Comparison of ENCODE assay signal across 9 mouse cellular contexts in the genomic region with DNA sequence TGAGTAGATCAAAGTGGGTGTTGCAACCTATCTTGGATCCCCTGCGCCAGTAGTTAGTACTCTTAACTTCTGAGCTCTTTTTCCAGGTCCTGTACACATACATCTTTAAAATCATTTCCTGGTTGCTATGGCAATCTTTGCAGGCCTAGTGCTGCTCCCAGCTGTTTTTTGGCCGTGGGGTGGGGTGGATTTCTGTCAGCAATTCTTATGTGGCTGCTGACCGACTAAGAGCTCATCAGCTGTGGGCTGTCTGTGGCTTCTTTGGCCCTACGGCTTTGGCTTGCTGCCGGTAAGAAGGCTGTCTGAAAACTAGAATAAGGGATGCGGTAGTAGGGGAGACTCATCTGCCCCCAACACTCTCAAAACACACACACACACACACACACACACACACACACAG. TPM values are rescaled to one million over a fixed set of nuclear protein-coding genes. Genes with fewer than 3 reads are reported as not detected.
DNase-seq lines count a peak whose midpoint lies in the region; ATAC-seq and TF ChIP-seq lines count a peak whose summit lies in the region.
"Had no signal": no experiment of that assay in that cellular context is flagged by ENCODE, and none has a peak within 500 bp of the region (broad histone marks: within the 10 kb centered on the region; RNA-seq: fewer than 3 reads in every experiment).

No protein-coding gene starts in this region.

- H3K4me3 ChIP-seq in erythroblast, embryonic 14.5 days (replicated peaks) = peak overlapping the region; percentile 65
- peak overlapping the region; percentile 70 for H3K4me3 ChIP-seq in forebrain, embryonic 13.5 days
- H3K4me3 ChIP-seq in kidney, postnatal 0 days (replicated peaks; ENCODE audit: low read depth, low read length) = peak overlapping the region; percentile 89
- H3K4me3 ChIP-seq in midbrain, embryonic 13.5 days (replicated peaks) = peak overlapping the region; percentile 87

- H3K9me3 ChIP-seq in erythroblast, embryonic 14.5 days (ENCODE audit: control insufficient read depth, low read length) = no peaks in the 10 kb centered on the region
- H3K9me3 ChIP-seq in forebrain, embryonic 13.5 days (replicated peaks) = no peaks in the 10 kb centered on the region
- no peaks in the 10 kb centered on the region for H3K9me3 ChIP-seq in kidney, postnatal 0 days (replicated peaks; ENCODE audit: low read length)
- no peaks in the 10 kb centered on the region for H3K9me3 ChIP-seq in midbrain, embryonic 13.5 days

- peaks cover 47% of the 10 kb centered on the region for H3K4me1 ChIP-seq in erythroblast, embryonic 14.5 days (ENCODE audit: control insufficient read depth)
- H3K4me1 ChIP-seq in forebrain, embryonic 13.5 days = peaks cover 15% of the 10 kb centered on the region
- H3K4me1 ChIP-seq in kidney, postnatal 0 days (replicated peaks; ENCODE audit: insufficient read depth, low read length) = peaks cover 10% of the 10 kb centered on the region; the same call in 1 of the 2 replicates
- peaks cover 16% of the 10 kb centered on the region for H3K4me1 ChIP-seq in midbrain, embryonic 13.5 days (replicated peaks)

- no peak for ATAC-seq in erythroblast, adult 5-6 weeks (replicated peaks; ENCODE audit: low FRiP score, poor library complexity, severe bottlenecking)
- no peak for ATAC-seq in forebrain, embryonic 13.5 days
- no peak for ATAC-seq in kidney, postnatal 0 days (replicated peaks; ENCODE audit: low FRiP score, low read depth)
- 0 out of 2 replicates have a peak, but pooled peaks have one; percentile 28 for ATAC-seq in midbrain, embryonic 13.5 days
- ATAC-seq in activated CD4-positive, CD25-positive, alpha-beta regulatory T cell, adult 4 months = no peak

- no peak overlapping the region for H3K27ac ChIP-seq in forebrain, embryonic 13.5 days
- peak overlapping the region; percentile 60 for H3K27ac ChIP-seq in kidney, postnatal 0 days
- H3K27ac ChIP-seq in midbrain, embryonic 13.5 days = no peak overlapping the region

- no peaks in the 10 kb centered on the region for H3K27me3 ChIP-seq in erythroblast, embryonic 14.5 days (ENCODE audit: control insufficient read depth)
- H3K27me3 ChIP-seq in forebrain, embryonic 13.5 days = no peaks in the 10 kb centered on the region
- no peaks in the 10 kb centered on the region for H3K27me3 ChIP-seq in kidney, postnatal 0 days (ENCODE audit: insufficient read depth, low read length)
- H3K27me3 ChIP-seq in midbrain, embryonic 13.5 days = no peaks in the 10 kb centered on the region
- H3K27me3 ChIP-seq: Patski had no signal

- H3K9ac ChIP-seq in forebrain, embryonic 13.5 days = peak overlapping the region; percentile 84
- peak overlapping the region; percentile 80; the same call in 1 of the 2 replicates for H3K9ac ChIP-seq in kidney, postnatal 0 days (ENCODE audit: low read depth, low read length)
- peak overlapping the region; percentile 81; the same call in 1 of the 2 replicates for H3K9ac ChIP-seq in midbrain, embryonic 13.5 days (replicated peaks)

- H3K36me3 ChIP-seq in erythroblast, embryonic 14.5 days (ENCODE audit: control insufficient read depth) = peaks cover 23% of the 10 kb centered on the region
- peaks cover 22% of the 10 kb centered on the region for H3K36me3 ChIP-seq in forebrain, embryonic 13.5 days (ENCODE audit: poor library complexity, severe bottlenecking)
- H3K36me3 ChIP-seq in kidney, postnatal 0 days (ENCODE audit: insufficient read depth, low read length) = peaks cover 21% of the 10 kb centered on the region; the same call in 1 of the 2 replicates
- peaks cover 23% of the 10 kb centered on the region for H3K36me3 ChIP-seq in midbrain, embryonic 13.5 days

- peak overlapping the region; percentile 69 for H3K4me2 ChIP-seq in forebrain, embryonic 13.5 days
- H3K4me2 ChIP-seq in kidney, postnatal 0 days (ENCODE audit: low read length) = peak overlapping the region; percentile 66
- H3K4me2 ChIP-seq in midbrain, embryonic 13.5 days (replicated peaks) = peak overlapping the region; percentile 65

- peak; percentile 17 to 19 for DNase-seq in B cell, adult 2 months
- peak; percentile 31 for DNase-seq in kidney, postnatal 0 days (ENCODE audit: low spot score)
- no peak for DNase-seq in layer of hippocampus, postnatal 36 days

- no peak for TF ChIP-seq CTCF in kidney, postnatal 0 days (IDR thresholded peaks at IDR 0.05; ENCODE audit: low read depth)

- WGBS in forebrain, embryonic 13.5 days = 55% methylated on average over 6 of the region's 6 CpGs
- 28% methylated on average over 6 of the region's 6 CpGs for WGBS in kidney, postnatal 0 days
- WGBS in midbrain, embryonic 13.5 days = 52% methylated on average over 6 of the region's 6 CpGs

RNA-seq across cellular contexts. Expression of a gene that starts 0.6 kb away (rescaled TPM):
- polyA plus RNA-seq in erythroblast, embryonic 14.5 days (2012) = 2.2 and 2.3 TPM in 2 replicates
- 5.4 and 9.6 TPM in 2 replicates for total RNA-seq in erythroblast, adult 5-6 weeks (2015; ENCODE audit: low replicate concordance)
- 5.9 and 8.9 TPM in 2 replicates for total RNA-seq in erythroblast, adult 5-6 weeks (2017; ENCODE audit: low replicate concordance)
- polyA plus RNA-seq in forebrain, embryonic 13.5 days (2015; fragmentation: Nextera tagmentation; extraction: Ambion mirVana) = 36.8 and 37.4 TPM in 2 replicates
- polyA plus RNA-seq in kidney, postnatal 0 days (2015; fragmentation: Nextera tagmentation; extraction: Ambion mirVana) = 41.6 and 43.7 TPM in 2 replicates
- 39.7 and 40.2 TPM in 2 replicates for polyA plus RNA-seq in midbrain, embryonic 13.5 days (2015; fragmentation: Nextera tagmentation; extraction: Ambion mirVana)
- 10 to 100 TPM; 38.2 to 39.1 TPM for total RNA-seq in layer of hippocampus, postnatal 36 days (2021)
- 10 to 100 TPM; 27.9 to 32.7 TPM for polyA plus RNA-seq in activated CD4-positive, CD25-positive, alpha-beta regulatory T cell, adult 4 months (2017; shearing (Covaris generic))

RNA-seq across cellular contexts. Expression of a gene that starts 9.4 kb away (rescaled TPM):
- 8.3 and 11.1 TPM in 2 replicates for polyA plus RNA-seq in erythroblast, embryonic 14.5 days (2012)
- total RNA-seq in erythroblast, adult 5-6 weeks (2015; ENCODE audit: low replicate concordance) = 58.2 and 67.7 TPM in 2 replicates
- total RNA-seq in erythroblast, adult 5-6 weeks (2017; ENCODE audit: low replicate concordance) = 60.4 TPM in 2 replicates
- 354 and 358 TPM in 2 replicates for polyA plus RNA-seq in forebrain, embryonic 13.5 days (2015; fragmentation: Nextera tagmentation; extraction: Ambion mirVana)
- 536 and 576 TPM in 2 replicates for polyA plus RNA-seq in kidney, postnatal 0 days (2015; fragmentation: Nextera tagmentation; extraction: Ambion mirVana)
- polyA plus RNA-seq in midbrain, embryonic 13.5 days (2015; fragmentation: Nextera tagmentation; extraction: Ambion mirVana) = 347 and 349 TPM in 2 replicates
- 100 to 1,000 TPM; 257 to 261 TPM for total RNA-seq in layer of hippocampus, postnatal 36 days (2021)
- 100 to 1,000 TPM; 255 to 259 TPM for polyA plus RNA-seq in activated CD4-positive, CD25-positive, alpha-beta regulatory T cell, adult 4 months (2017; shearing (Covaris generic))

RNA-seq across cellular contexts. Expression of a gene that starts 12.6 kb away (rescaled TPM):
- polyA plus RNA-seq in erythroblast, embryonic 14.5 days (2012) = 0.25 and 0.51 TPM in 2 replicates
- total RNA-seq in erythroblast, adult 5-6 weeks (2015; ENCODE audit: low replicate concordance) = 1.2 and 3.1 TPM in 2 replicates
- 3.5 and 6.0 TPM in 2 replicates for total RNA-seq in erythroblast, adult 5-6 weeks (2017; ENCODE audit: low replicate concordance)
- 16.2 and 17.3 TPM in 2 replicates for polyA plus RNA-seq in forebrain, embryonic 13.5 days (2015; fragmentation: Nextera tagmentation; extraction: Ambion mirVana)
- polyA plus RNA-seq in kidney, postnatal 0 days (2015; fragmentation: Nextera tagmentation; extraction: Ambion mirVana) = 5.6 and 6.8 TPM in 2 replicates
- polyA plus RNA-seq in midbrain, embryonic 13.5 days (2015; fragmentation: Nextera tagmentation; extraction: Ambion mirVana) = 8.3 and 10.2 TPM in 2 replicates
- 1 to 10 TPM; 1.1 to 1.9 TPM for total RNA-seq in layer of hippocampus, postnatal 36 days (2021)
- polyA plus RNA-seq in activated CD4-positive, CD25-positive, alpha-beta regulatory T cell, adult 4 months (2017; shearing (Covaris generic)) = 10 to 100 TPM; 11.8 to 13.5 TPM

RNA-seq across cellular contexts. Expression of a gene that starts 33.9 kb away (rescaled TPM):
- 0.37 and 0.46 TPM in 2 replicates for polyA plus RNA-seq in erythroblast, embryonic 14.5 days (2012)
- total RNA-seq in erythroblast, adult 5-6 weeks (2015; ENCODE audit: low replicate concordance) = 27.8 and 45.0 TPM in 2 replicates
- 27.3 and 32.6 TPM in 2 replicates for total RNA-seq in erythroblast, adult 5-6 weeks (2017; ENCODE audit: low replicate concordance)
- 77.4 and 80.8 TPM in 2 replicates for polyA plus RNA-seq in forebrain, embryonic 13.5 days (2015; fragmentation: Nextera tagmentation; extraction: Ambion mirVana)
- 22.8 and 26.4 TPM in 2 replicates for polyA plus RNA-seq in kidney, postnatal 0 days (2015; fragmentation: Nextera tagmentation; extraction: Ambion mirVana)
- 118 and 132 TPM in 2 replicates for polyA plus RNA-seq in midbrain, embryonic 13.5 days (2015; fragmentation: Nextera tagmentation; extraction: Ambion mirVana)
- 100 to 1,000 TPM; 186 to 190 TPM for total RNA-seq in layer of hippocampus, postnatal 36 days (2021)
- 100 to 1,000 TPM; 111 to 127 TPM for polyA plus RNA-seq in activated CD4-positive, CD25-positive, alpha-beta regulatory T cell, adult 4 months (2017; shearing (Covaris generic))

Comparison
In these comparisons a context has a peak if more than half of its experiments do, and no peak if none do; other contexts are left out.
1. DNase-seq: peak in B cell, adult 2 months (2 of 2) and kidney, postnatal 0 days (single experiment); none in layer of hippocampus, postnatal 36 days (0 of 2).
2. RNA of a gene that starts 9.4 kb away (polyA plus RNA-seq): 536 to 576 TPM in kidney, postnatal 0 days, 354 to 358 TPM in forebrain, embryonic 13.5 days, 347 to 349 TPM in midbrain, embryonic 13.5 days and 255 to 259 TPM in activated CD4-positive, CD25-positive, alpha-beta regulatory T cell, adult 4 months; 8.3 to 11.1 TPM in erythroblast, embryonic 14.5 days; every median in the first group is over 10 times any median in the second.
3. Peak in every context shown above with its lines, with median percentiles within 50 percentile points of each other: H3K4me3 ChIP-seq, H3K4me2 ChIP-seq and H3K9ac ChIP-seq.